Mouse (Mus musculus) embryonic fibroblast, embryonic 13.5 days (primary cell): ENCODE data around the gene Fbxo33.

Source experiments
- CTCF ChIP-seq: IDR thresholded peaks from 2 replicates; pipeline ENCODE4 v1.5.1; 2011; ENCODE audit warnings: mild to moderate bottlenecking, control low read depth, low read length, moderate library complexity, borderline replicate concordance; ENCODE audit not compliant: insufficient read depth
- POLR2A ChIP-seq: IDR thresholded peaks from 2 replicates; pipeline ENCODE4 v1.6.1; 2011; ENCODE audit warnings: low read depth, mild to moderate bottlenecking, control low read depth, low read length, moderate library complexity

DNA sequence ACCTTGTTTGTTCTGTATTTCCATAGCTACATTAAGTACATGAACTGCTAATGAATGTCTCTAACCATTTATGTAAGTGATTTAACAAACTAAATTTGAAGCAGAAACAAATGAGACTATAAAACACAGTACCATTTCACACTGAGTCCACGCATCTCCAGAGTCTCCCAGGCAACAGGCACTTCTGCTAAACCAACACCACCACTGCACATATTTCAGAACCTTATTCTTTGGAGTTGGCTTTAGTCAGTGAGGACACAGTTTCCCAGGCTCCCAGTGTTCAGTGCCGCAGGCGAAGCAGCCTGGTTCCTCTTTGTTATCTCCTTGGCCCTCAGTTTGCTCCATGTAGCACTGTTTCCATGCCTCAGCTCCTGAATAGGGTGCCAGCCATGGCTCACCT is 41.7 kb downstream of the Fbxo33 start:
- no peak for TF ChIP-seq POLR2A
- TF ChIP-seq CTCF: no peak
